Mouse (Mus musculus): ENCODE results near the gene Pdgfb. TPM values are rescaled to one million over a fixed set of nuclear protein-coding genes. Genes with fewer than 3 reads are reported as not detected.

The Pdgfb gene
- total and polyA plus RNA-seq, 2 experiments from 2014 or later = 9.5 to 31.0 TPM

DNA sequence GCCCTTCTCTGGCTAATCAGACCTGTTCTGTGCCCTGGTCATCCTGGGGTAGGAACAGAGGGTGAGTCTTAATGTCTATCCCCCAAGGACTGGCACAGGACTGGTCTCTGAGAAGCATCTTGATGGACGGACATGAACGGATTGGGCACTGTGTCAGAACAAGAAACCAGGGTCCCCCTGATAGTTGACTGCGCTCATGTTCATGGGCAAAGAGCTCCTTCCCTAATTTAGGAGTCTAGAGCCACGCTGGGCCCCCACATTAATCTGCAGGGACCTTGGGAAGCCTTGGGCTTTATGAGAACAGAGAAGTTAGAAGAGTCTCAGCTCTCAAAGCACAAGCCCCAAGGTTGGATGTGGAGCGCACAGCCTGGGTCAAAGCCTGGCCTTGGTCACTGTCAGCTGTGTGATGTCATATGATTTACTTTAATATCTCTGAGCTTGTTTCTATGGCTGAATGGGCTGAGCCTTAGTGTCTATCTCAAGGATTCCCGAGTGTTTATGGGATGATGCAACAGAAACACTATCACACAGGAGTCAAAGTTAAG, 20.6 kb upstream of the Pdgfb start:
- ATAC-seq (no peak), DNase-seq (ENCODE audit: low spot score) (no peak)
- Histone ChIP-seq H3K4me2 (ENCODE audit: low read depth, low read length) (no peak overlapping the region), H3K9me3 (ENCODE audit: low read length) (no peaks in the 10 kb centered on the region), H3K36me3 (ENCODE audit: insufficient read depth, low read length) (no peaks in the 10 kb centered on the region), H3K4me1 (ENCODE audit: insufficient read depth, low read length) (no peaks in the 10 kb centered on the region), H3K4me3 (ENCODE audit: low read length) (no peak overlapping the region), H3K9ac (replicated peaks; ENCODE audit: low read length) (no peak overlapping the region), H3K27me3 (ENCODE audit: insufficient read depth, low read length) (no peaks in the 10 kb centered on the region), H3K27ac (no peak overlapping the region)
- WGBS = 84% methylated on average over 6 of the region's 6 CpGs
- no peak for TF ChIP-seq CTCF (IDR thresholded peaks at IDR 0.05; ENCODE audit: low read depth)

DNA sequence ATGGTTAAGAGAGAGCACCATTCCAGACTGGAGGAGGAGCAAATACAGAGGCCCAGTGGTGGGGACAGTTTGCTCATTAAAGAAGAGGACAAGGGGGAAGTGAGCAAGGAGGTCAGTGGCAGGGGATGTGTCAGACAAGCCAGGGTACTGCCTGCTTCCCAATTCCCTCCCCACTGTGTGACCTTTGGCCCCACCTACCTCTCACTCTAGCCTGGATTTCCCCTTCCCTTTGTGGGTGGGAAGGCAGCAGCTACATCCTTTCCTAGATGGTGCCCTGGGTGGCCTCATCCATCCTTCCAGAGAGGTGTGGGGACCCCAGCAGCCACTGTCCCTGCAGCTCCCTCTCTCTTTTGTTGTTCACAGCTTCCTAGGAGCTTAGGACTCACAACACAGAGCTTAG, 20.1 kb upstream of the Pdgfb start:
- no peak for TF ChIP-seq CTCF (IDR thresholded peaks at IDR 0.05; ENCODE audit: low read depth)
- Histone ChIP-seq H3K36me3 (ENCODE audit: insufficient read depth, low read length) (no peaks in the 10 kb centered on the region), H3K9me3 (ENCODE audit: low read length) (no peaks in the 10 kb centered on the region), H3K9ac (replicated peaks; ENCODE audit: low read length) (no peak overlapping the region), H3K27ac (no peak overlapping the region), H3K4me3 (ENCODE audit: low read length) (no peak overlapping the region), H3K27me3 (ENCODE audit: insufficient read depth, low read length) (no peaks in the 10 kb centered on the region), H3K4me1 (ENCODE audit: insufficient read depth, low read length) (no peaks in the 10 kb centered on the region), H3K4me2 (ENCODE audit: low read depth, low read length) (no peak overlapping the region)
- ATAC-seq = no peak
- DNase-seq (ENCODE audit: low spot score) = no peak

DNA sequence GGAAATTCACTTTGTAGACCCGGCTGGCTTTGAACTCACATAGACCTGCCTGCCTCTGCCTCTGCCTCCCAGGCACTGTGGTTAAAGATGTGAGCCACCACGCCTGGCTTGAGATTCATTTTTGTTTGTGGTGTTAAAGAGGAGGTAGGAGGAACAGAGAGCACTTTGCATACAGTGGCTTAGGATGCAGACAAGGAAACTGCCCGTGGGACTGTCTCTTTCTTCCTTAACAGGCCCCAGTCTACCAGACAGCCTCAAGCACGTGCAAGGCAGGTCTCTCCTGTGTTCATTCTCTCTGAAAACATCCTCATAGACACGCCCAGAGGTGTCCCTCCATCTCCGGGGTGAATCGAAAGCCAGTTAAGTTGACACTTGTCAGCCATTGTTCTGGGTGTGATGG, 19.6 kb upstream of the Pdgfb start:
- Histone ChIP-seq H3K27me3 (ENCODE audit: insufficient read depth, low read length) (no peaks in the 10 kb centered on the region), H3K4me1 (ENCODE audit: insufficient read depth, low read length) (no peaks in the 10 kb centered on the region), H3K4me2 (ENCODE audit: low read depth, low read length) (no peak overlapping the region), H3K9me3 (ENCODE audit: low read length) (no peaks in the 10 kb centered on the region), H3K9ac (replicated peaks; ENCODE audit: low read length) (no peak overlapping the region), H3K36me3 (ENCODE audit: insufficient read depth, low read length) (no peaks in the 10 kb centered on the region), H3K4me3 (ENCODE audit: low read length) (no peak overlapping the region), H3K27ac (no peak overlapping the region)
- DNase-seq (ENCODE audit: low spot score) = no peak
- TF ChIP-seq CTCF (IDR thresholded peaks at IDR 0.05; ENCODE audit: low read depth) = no peak
- WGBS = 68% methylated on average over 7 of the region's 7 CpGs
- ATAC-seq = no peak

DNA sequence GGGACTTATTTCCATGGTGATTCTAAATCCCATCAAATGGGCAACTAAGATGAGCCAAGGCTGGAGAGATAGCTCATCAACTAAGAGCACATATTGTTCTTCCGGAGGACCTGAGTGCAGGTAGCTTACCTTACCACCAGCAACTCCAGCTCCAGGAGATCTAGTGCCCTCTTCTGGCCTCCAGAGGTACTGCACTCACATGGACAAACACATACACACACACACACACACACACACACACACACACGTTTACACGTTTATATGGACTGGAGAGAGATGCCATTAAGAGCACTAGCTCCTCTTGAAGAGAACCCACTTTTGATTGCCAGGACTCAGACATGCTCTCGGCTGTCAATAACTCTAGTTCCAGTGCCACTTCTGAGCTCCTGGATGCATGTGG, 16.4 kb upstream of the Pdgfb start:
- DNase-seq (ENCODE audit: low spot score) (no peak), ATAC-seq (no peak)
- Histone ChIP-seq H3K27ac (no peak overlapping the region), H3K4me2 (ENCODE audit: low read depth, low read length) (no peak overlapping the region), H3K4me1 (ENCODE audit: insufficient read depth, low read length) (no peaks in the 10 kb centered on the region), H3K4me3 (ENCODE audit: low read length) (no peak overlapping the region), H3K27me3 (ENCODE audit: insufficient read depth, low read length) (no peaks in the 10 kb centered on the region), H3K9me3 (ENCODE audit: low read length) (no peaks in the 10 kb centered on the region), H3K9ac (replicated peaks; ENCODE audit: low read length) (no peak overlapping the region), H3K36me3 (ENCODE audit: insufficient read depth, low read length) (no peaks in the 10 kb centered on the region)
- 88% methylated on average over 4 of the region's 4 CpGs for WGBS
- peak; percentile 48 for TF ChIP-seq CTCF (IDR thresholded peaks at IDR 0.05; ENCODE audit: low read depth)

DNA sequence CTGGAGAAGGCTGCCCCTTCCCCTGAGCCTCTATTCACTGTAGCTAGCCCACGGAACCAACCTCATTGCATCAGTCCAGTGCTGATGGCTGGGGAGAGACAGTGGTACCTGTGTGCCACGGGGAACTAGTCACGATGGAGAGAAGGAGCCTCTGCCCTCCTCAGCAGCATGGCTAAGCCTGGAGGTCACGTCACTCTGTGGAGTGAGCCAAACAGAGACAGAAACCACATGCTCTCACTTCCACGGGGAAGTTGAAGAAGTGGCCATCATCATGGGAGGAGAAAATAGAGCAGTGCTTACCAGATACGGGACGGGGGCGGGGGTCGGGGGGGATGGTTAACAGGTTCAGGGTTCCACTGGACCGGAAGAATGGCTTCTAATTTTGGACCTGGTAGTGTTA, 15.6 kb upstream of the Pdgfb start:
- no peak for ATAC-seq
- no peak overlapping the region for H3K4me3 ChIP-seq (ENCODE audit: low read length)
- H3K27ac ChIP-seq = no peak overlapping the region
- 94% methylated on average over 10 of the region's 10 CpGs for WGBS
- H3K36me3 ChIP-seq (ENCODE audit: insufficient read depth, low read length) = no peaks in the 10 kb centered on the region
- H3K9me3 ChIP-seq (ENCODE audit: low read length) = no peaks in the 10 kb centered on the region
- H3K27me3 ChIP-seq (ENCODE audit: insufficient read depth, low read length) = no peaks in the 10 kb centered on the region
- TF ChIP-seq CTCF (IDR thresholded peaks at IDR 0.05; ENCODE audit: low read depth) = no peak
- H3K9ac ChIP-seq (replicated peaks; ENCODE audit: low read length) = no peak overlapping the region
- DNase-seq (ENCODE audit: low spot score) = no peak
- H3K4me1 ChIP-seq (ENCODE audit: insufficient read depth, low read length) = no peaks in the 10 kb centered on the region
- H3K4me2 ChIP-seq (ENCODE audit: low read depth, low read length) = no peak overlapping the region

DNA sequence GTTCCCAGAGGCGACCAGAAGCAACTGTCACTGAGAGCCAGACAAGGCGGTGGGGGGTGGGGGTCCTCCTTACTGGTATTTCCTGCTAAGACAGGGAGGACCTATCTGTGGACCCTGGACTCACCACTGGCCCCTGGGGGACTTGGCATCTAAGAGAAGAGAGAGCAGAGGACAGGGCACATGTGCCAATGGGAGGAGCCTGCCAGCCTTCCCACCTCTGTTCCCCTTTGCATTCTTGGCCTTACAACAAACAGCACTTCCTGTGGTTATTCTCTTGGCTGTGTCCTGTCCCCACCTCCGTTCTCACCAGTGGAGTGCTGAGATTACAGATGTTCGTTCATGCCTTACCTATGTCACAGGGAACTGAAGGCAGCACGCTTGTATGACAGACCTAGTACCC, 14.1 kb upstream of the Pdgfb start:
- H3K4me2 ChIP-seq (ENCODE audit: low read depth, low read length) = no peak overlapping the region
- H3K4me1 ChIP-seq (ENCODE audit: insufficient read depth, low read length) = 0 out of 2 replicates have a peak, but pooled peaks cover 3% of the 10 kb centered on the region
- DNase-seq (ENCODE audit: low spot score) = no peak
- TF ChIP-seq CTCF (IDR thresholded peaks at IDR 0.05; ENCODE audit: low read depth) = no peak
- H3K9ac ChIP-seq (replicated peaks; ENCODE audit: low read length) = no peak overlapping the region
- H3K4me3 ChIP-seq (ENCODE audit: low read length) = no peak overlapping the region
- 75% methylated on average over 5 of the region's 5 CpGs for WGBS
- no peak overlapping the region for H3K27ac ChIP-seq
- H3K9me3 ChIP-seq (ENCODE audit: low read length) = no peaks in the 10 kb centered on the region
- ATAC-seq = no peak
- no peaks in the 10 kb centered on the region for H3K36me3 ChIP-seq (ENCODE audit: insufficient read depth, low read length)
- H3K27me3 ChIP-seq (ENCODE audit: insufficient read depth, low read length) = no peaks in the 10 kb centered on the region

DNA sequence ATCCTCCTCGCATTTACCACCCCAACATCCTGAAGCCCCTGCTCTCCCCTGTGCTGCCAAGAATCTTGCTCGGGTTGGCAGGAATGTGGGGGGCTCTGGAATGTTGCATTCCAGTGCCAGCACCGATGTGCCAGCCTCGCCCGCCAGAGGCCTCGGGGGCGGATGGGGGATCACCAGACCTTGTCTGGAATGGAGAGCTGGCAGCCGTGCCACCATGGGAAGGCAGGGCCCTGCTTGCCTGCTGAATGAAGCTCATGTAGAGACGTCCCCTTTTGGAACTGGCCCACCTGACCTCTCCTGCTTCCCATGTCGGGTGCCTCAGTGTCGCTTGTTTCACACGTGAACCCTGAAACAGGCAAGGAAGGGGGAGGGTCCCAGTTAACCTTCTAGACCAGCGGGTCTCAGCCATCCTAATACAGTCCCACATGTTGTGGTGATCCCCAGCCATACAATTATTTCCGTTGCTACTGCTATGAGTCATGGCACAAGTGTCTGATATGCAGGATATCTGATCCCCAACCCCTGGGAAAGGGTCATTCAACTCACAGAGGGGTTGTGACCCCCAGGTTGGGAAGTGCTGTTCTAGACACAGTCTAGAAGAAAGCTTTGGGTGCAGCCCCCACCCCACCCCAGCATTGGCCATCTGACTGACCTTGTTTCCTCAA, 12.0 kb upstream of the Pdgfb start:
- no peak for TF ChIP-seq CTCF (IDR thresholded peaks at IDR 0.05; ENCODE audit: low read depth)
- WGBS = 45% methylated on average over 14 of the region's 14 CpGs
- Histone ChIP-seq H3K27ac (no peak overlapping the region), H3K9ac (replicated peaks; ENCODE audit: low read length) (no peak overlapping the region), H3K4me3 (ENCODE audit: low read length) (no peak overlapping the region), H3K4me1 (ENCODE audit: insufficient read depth, low read length) (0 out of 2 replicates have a peak, but pooled peaks cover 3% of the 10 kb centered on the region), H3K27me3 (ENCODE audit: insufficient read depth, low read length) (no peaks in the 10 kb centered on the region), H3K4me2 (ENCODE audit: low read depth, low read length) (no peak overlapping the region), H3K9me3 (ENCODE audit: low read length) (no peaks in the 10 kb centered on the region), H3K36me3 (ENCODE audit: insufficient read depth, low read length) (no peaks in the 10 kb centered on the region)
- DNase-seq (ENCODE audit: low spot score) (no peak), ATAC-seq (no peak)
